28 mouse cellular contexts compared by ENCODE assay signal in the genomic region with DNA sequence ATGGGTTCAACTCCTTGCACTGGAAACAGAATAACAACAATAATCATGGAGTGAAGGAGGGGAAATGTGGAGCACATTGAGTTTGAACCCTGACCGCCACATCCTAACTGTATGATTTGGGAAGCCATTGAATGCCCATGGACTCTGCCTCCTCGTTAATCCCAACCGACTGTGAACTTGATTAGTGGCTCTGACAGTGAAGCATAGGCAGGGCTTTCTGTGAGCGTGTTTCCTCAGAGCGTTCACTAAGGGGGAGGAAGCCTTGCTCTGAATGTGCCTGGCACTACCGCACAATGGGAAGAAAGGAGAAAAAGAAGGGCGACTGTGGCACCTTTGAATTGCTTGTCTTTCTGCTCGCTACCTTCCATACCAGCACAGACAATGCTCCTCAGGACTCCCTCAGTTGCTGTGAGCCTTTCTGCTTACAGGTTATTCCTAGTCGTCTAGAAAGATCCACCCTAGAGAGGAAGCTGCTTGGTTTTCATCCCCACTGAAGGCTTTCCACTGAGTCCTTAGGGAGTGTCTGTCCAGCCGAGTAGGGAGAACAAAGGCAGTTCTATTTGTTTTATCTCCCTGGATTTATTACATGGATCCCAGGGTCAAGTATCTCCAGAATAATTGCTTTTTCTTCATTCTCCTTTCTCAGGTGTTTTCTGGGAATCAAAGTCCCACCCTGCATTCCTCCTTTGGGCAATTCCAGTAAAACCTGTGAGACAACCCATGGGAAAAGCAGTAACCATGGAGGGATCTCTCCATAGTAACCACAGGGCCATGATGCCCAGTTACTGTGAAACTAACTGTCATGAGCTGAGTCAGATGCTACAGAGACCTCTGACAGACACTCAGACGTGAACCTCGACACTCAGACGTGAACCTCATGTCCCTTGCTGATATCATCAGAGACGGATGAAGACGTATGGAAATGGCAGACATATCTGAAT. TPM values are rescaled to one million over a fixed set of nuclear protein-coding genes. Genes with fewer than 3 reads are reported as not detected.
A peak's percentile ranks its signal among the peaks of the same experiment; 100 is the strongest.
DNase-seq lines count a peak whose midpoint lies in the region; ATAC-seq and TF ChIP-seq lines count a peak whose summit lies in the region.
"Had no signal": no experiment of that assay in that cellular context is flagged by ENCODE, and none has a peak within 500 bp of the region (broad histone marks: within the 10 kb centered on the region; RNA-seq: fewer than 3 reads in every experiment).

No protein-coding gene starts in this region.

- peaks cover 3% of the 10 kb centered on the region; the same call in 1 of the 2 replicates for H3K4me1 ChIP-seq in neural tube, embryonic 13.5 days (replicated peaks)
- H3K4me1 ChIP-seq in intestine, embryonic 14.5 days (replicated peaks; ENCODE audit: control insufficient read depth, insufficient read depth, low read length): no peaks in the 10 kb centered on the region
- H3K4me1 ChIP-seq in intestine, postnatal 0 days (replicated peaks; ENCODE audit: control insufficient read depth, insufficient read depth, low read length): no peaks in the 10 kb centered on the region
- no peaks in the 10 kb centered on the region for H3K4me1 ChIP-seq in liver, embryonic 11.5 days (replicated peaks; ENCODE audit: control insufficient read depth, insufficient read depth, low read length)
- H3K4me1 ChIP-seq: embryonic facial prominence, embryonic 12.5 days; embryonic facial prominence, embryonic 15.5 days; forebrain, embryonic 15.5 days; heart, embryonic 12.5 days; heart, embryonic 15.5 days; hindbrain, embryonic 10.5 days had no signal

- no peaks in the 10 kb centered on the region for H3K9me3 ChIP-seq in neural tube, embryonic 13.5 days
- H3K9me3 ChIP-seq in intestine, embryonic 14.5 days (ENCODE audit: control insufficient read depth, low read length): no peaks in the 10 kb centered on the region
- no peaks in the 10 kb centered on the region for H3K9me3 ChIP-seq in intestine, postnatal 0 days (ENCODE audit: control insufficient read depth)
- H3K9me3 ChIP-seq in liver, embryonic 11.5 days (ENCODE audit: control insufficient read depth, low read length): no peaks in the 10 kb centered on the region
- H3K9me3 ChIP-seq: embryonic facial prominence, embryonic 12.5 days; embryonic facial prominence, embryonic 15.5 days; forebrain, embryonic 15.5 days; heart, embryonic 12.5 days; heart, embryonic 15.5 days; hindbrain, embryonic 10.5 days; hindbrain, embryonic 13.5 days had no signal

- 77% methylated on average over 15 of the region's 15 CpGs for WGBS in neural tube, embryonic 13.5 days
- 81% methylated on average over 15 of the region's 15 CpGs for WGBS in intestine, embryonic 14.5 days
- 53% methylated on average over 15 of the region's 15 CpGs for WGBS in intestine, postnatal 0 days
- WGBS in liver, embryonic 11.5 days: 84% methylated on average over 15 of the region's 15 CpGs

- H3K4me2 ChIP-seq in neural tube, embryonic 13.5 days: no peak overlapping the region
- H3K4me2 ChIP-seq in intestine, embryonic 14.5 days (ENCODE audit: low read length): no peak overlapping the region
- H3K4me2 ChIP-seq in intestine, postnatal 0 days (replicated peaks; ENCODE audit: low read depth): no peak overlapping the region
- no peak overlapping the region for H3K4me2 ChIP-seq in liver, embryonic 11.5 days
- H3K4me2 ChIP-seq: embryonic facial prominence, embryonic 12.5 days; embryonic facial prominence, embryonic 15.5 days; forebrain, embryonic 15.5 days; heart, embryonic 12.5 days; heart, embryonic 15.5 days; hindbrain, embryonic 13.5 days had no signal

- no peak overlapping the region for H3K9ac ChIP-seq in neural tube, embryonic 13.5 days
- no peak overlapping the region for H3K9ac ChIP-seq in intestine, embryonic 14.5 days (ENCODE audit: low read length)
- H3K9ac ChIP-seq in intestine, postnatal 0 days (ENCODE audit: low read depth, low read length): no peak overlapping the region
- H3K9ac ChIP-seq in liver, embryonic 11.5 days (ENCODE audit: low read depth, low read length): no peak overlapping the region
- H3K9ac ChIP-seq: embryonic facial prominence, embryonic 12.5 days; embryonic facial prominence, embryonic 15.5 days; forebrain, embryonic 15.5 days; heart, embryonic 12.5 days; heart, embryonic 15.5 days; hindbrain, embryonic 13.5 days had no signal

- H3K4me3 ChIP-seq in neural tube, embryonic 13.5 days: no peak overlapping the region
- no peak overlapping the region for H3K4me3 ChIP-seq in intestine, embryonic 14.5 days (ENCODE audit: low read depth, low read length)
- no peak overlapping the region for H3K4me3 ChIP-seq in intestine, postnatal 0 days (ENCODE audit: low read depth, low read length)
- no peak overlapping the region for H3K4me3 ChIP-seq in liver, embryonic 11.5 days (ENCODE audit: low read depth, low read length)
- H3K4me3 ChIP-seq: embryonic facial prominence, embryonic 12.5 days; embryonic facial prominence, embryonic 15.5 days; forebrain, embryonic 15.5 days; heart, embryonic 12.5 days; heart, embryonic 15.5 days; hindbrain, embryonic 10.5 days; hindbrain, embryonic 13.5 days had no signal

- no peak for DNase-seq in neural tube, embryonic 10.5 days (ENCODE audit: extremely low spot score, low spot score)
- DNase-seq in intestine, embryonic 14.5 days (ENCODE audit: low spot score): no peak
- no peak for DNase-seq in liver, embryonic 11.5 days (ENCODE audit: low spot score)
- DNase-seq in adrenal gland, postnatal 36 days: no peak
- DNase-seq: adrenal gland, postnatal 10 days; B cell, adult 2 months; cerebellum, adult 11 months; cerebellum, adult 2 months; cerebellum, adult 9-11 months; cerebellum, postnatal 25 days; gastrocnemius, postnatal 25 days; heart, adult 18-20 months; heart, postnatal 10 days; heart, postnatal 36 days had no signal

- ATAC-seq in neural tube, embryonic 13.5 days (ENCODE audit: low read depth): no peak
- ATAC-seq in intestine, embryonic 14.5 days (replicated peaks; ENCODE audit: low FRiP score, low TSS enrichment, low read depth): peak; percentile 60; the same call in 1 of the 2 replicates
- peak; percentile 79 for ATAC-seq in intestine, postnatal 0 days
- ATAC-seq in megakaryocyte progenitor cell, adult 5-6 weeks (replicated peaks; ENCODE audit: poor library complexity): no peak
- ATAC-seq in liver, embryonic 11.5 days (replicated peaks; ENCODE audit: low FRiP score): no peak
- ATAC-seq: forebrain, embryonic 15.5 days; hindbrain, embryonic 16.5 days had no signal

- H3K27me3 ChIP-seq in neural tube, embryonic 13.5 days: no peaks in the 10 kb centered on the region
- H3K27me3 ChIP-seq in intestine, embryonic 14.5 days (replicated peaks; ENCODE audit: control insufficient read depth, insufficient read depth, low read length): no peaks in the 10 kb centered on the region
- H3K27me3 ChIP-seq in intestine, postnatal 0 days (replicated peaks; ENCODE audit: control insufficient read depth, insufficient read depth, low read length): no peaks in the 10 kb centered on the region
- H3K27me3 ChIP-seq in liver, embryonic 11.5 days (replicated peaks; ENCODE audit: control insufficient read depth, insufficient read depth, low read length): no peaks in the 10 kb centered on the region
- H3K27me3 ChIP-seq: CH12.LX; embryonic facial prominence, embryonic 12.5 days; embryonic facial prominence, embryonic 15.5 days; forebrain, embryonic 15.5 days; heart, embryonic 12.5 days; heart, embryonic 15.5 days; hindbrain, embryonic 13.5 days had no signal

- no peak for TF ChIP-seq CTCF in intestine, postnatal 0 days (IDR thresholded peaks at IDR 0.05; ENCODE audit: low read depth)

- peak overlapping the region; percentile 33; the same call in 1 of the 2 replicates for H3K27ac ChIP-seq in neural tube, embryonic 13.5 days (replicated peaks)
- no peak overlapping the region for H3K27ac ChIP-seq in intestine, embryonic 14.5 days (ENCODE audit: low read depth)
- H3K27ac ChIP-seq in intestine, postnatal 0 days (ENCODE audit: low read depth, low read length): no peak overlapping the region
- H3K27ac ChIP-seq in liver, embryonic 11.5 days (ENCODE audit: low read depth, low read length): no peak overlapping the region
- H3K27ac ChIP-seq: embryonic facial prominence, embryonic 12.5 days; embryonic facial prominence, embryonic 15.5 days; forebrain, embryonic 15.5 days; heart, embryonic 15.5 days; hindbrain, embryonic 10.5 days; hindbrain, embryonic 13.5 days had no signal

- peaks cover 100% of the 10 kb centered on the region for H3K36me3 ChIP-seq in neural tube, embryonic 13.5 days
- no peaks in the 10 kb centered on the region for H3K36me3 ChIP-seq in intestine, embryonic 14.5 days (ENCODE audit: control insufficient read depth, insufficient read depth, low read length)
- H3K36me3 ChIP-seq in intestine, postnatal 0 days (ENCODE audit: control insufficient read depth, insufficient read depth): no peaks in the 10 kb centered on the region
- H3K36me3 ChIP-seq in liver, embryonic 11.5 days (ENCODE audit: control insufficient read depth, insufficient read depth, low read length): no peaks in the 10 kb centered on the region
- H3K36me3 ChIP-seq: embryonic facial prominence, embryonic 15.5 days; heart, embryonic 12.5 days; heart, embryonic 15.5 days had no signal

RNA-seq across cellular contexts. Expression of a gene that starts 21.0 kb away (rescaled TPM):
- 171 and 178 TPM in 2 replicates for polyA plus RNA-seq in neural tube, embryonic 13.5 days (2015; fragmentation: Nextera tagmentation; extraction: Ambion mirVana)
- polyA plus RNA-seq in intestine, embryonic 14.5 days (2014; fragmentation: Nextera tagmentation; extraction: Ambion mirVana): 17.6 and 21.3 TPM in 2 replicates
- 10.0 and 10.9 TPM in 2 replicates for polyA plus RNA-seq in intestine, postnatal 0 days (2015; fragmentation: Nextera tagmentation; extraction: Ambion mirVana)
- 0.02 TPM in 1 of 2 replicates, not detected in the other for total RNA-seq in megakaryocyte progenitor cell, adult 5-6 weeks (2015)
- total RNA-seq in megakaryocyte progenitor cell, adult 5-6 weeks (2017): 0.10 TPM in 1 of 2 replicates, not detected in the other
- 2.8 and 3.1 TPM in 2 replicates for polyA plus RNA-seq in liver, embryonic 11.5 days (2014; fragmentation: Nextera tagmentation; extraction: Ambion mirVana)
- total RNA-seq in adrenal gland, postnatal 36 days (2021): 10 to 100 TPM in 1 of 2 experiments, 1 to 10 TPM in 1; 9.8 to 11.4 TPM
- total RNA-seq: common myeloid progenitor, adult 5-6 weeks; MEL had no signal

RNA-seq across cellular contexts. Expression of a gene that starts 30.7 kb away (rescaled TPM):
- 73.8 and 91.2 TPM in 2 replicates for polyA plus RNA-seq in neural tube, embryonic 13.5 days (2015; fragmentation: Nextera tagmentation; extraction: Ambion mirVana)
- 89.2 and 92.5 TPM in 2 replicates for polyA plus RNA-seq in intestine, embryonic 14.5 days (2014; fragmentation: Nextera tagmentation; extraction: Ambion mirVana)
- polyA plus RNA-seq in intestine, postnatal 0 days (2015; fragmentation: Nextera tagmentation; extraction: Ambion mirVana): 65.5 and 70.2 TPM in 2 replicates
- total RNA-seq in megakaryocyte progenitor cell, adult 5-6 weeks (2015): 55.9 and 61.1 TPM in 2 replicates
- total RNA-seq in megakaryocyte progenitor cell, adult 5-6 weeks (2017): 58.7 and 61.6 TPM in 2 replicates
- 63.2 and 63.6 TPM in 2 replicates for polyA plus RNA-seq in liver, embryonic 11.5 days (2014; fragmentation: Nextera tagmentation; extraction: Ambion mirVana)
- total RNA-seq in adrenal gland, postnatal 36 days (2021): 10 to 100 TPM; 68.7 to 78.5 TPM

RNA-seq across cellular contexts. Expression of a gene that starts 35.4 kb away (rescaled TPM):
- polyA plus RNA-seq in neural tube, embryonic 13.5 days (2015; fragmentation: Nextera tagmentation; extraction: Ambion mirVana): 26.9 and 27.0 TPM in 2 replicates
- polyA plus RNA-seq in intestine, embryonic 14.5 days (2014; fragmentation: Nextera tagmentation; extraction: Ambion mirVana): 24.3 and 26.6 TPM in 2 replicates
- polyA plus RNA-seq in intestine, postnatal 0 days (2015; fragmentation: Nextera tagmentation; extraction: Ambion mirVana): 15.5 and 16.7 TPM in 2 replicates
- total RNA-seq in megakaryocyte progenitor cell, adult 5-6 weeks (2015): 3.1 and 4.6 TPM in 2 replicates
- 1.6 and 1.9 TPM in 2 replicates for total RNA-seq in megakaryocyte progenitor cell, adult 5-6 weeks (2017)
- 10.1 and 10.8 TPM in 2 replicates for polyA plus RNA-seq in liver, embryonic 11.5 days (2014; fragmentation: Nextera tagmentation; extraction: Ambion mirVana)
- total RNA-seq in adrenal gland, postnatal 36 days (2021): 10 to 100 TPM; 14.3 to 16.5 TPM
- total RNA-seq: MEL had no signal

Comparison
In these comparisons a context has a peak if more than half of its experiments do, and no peak if none do; other contexts are left out.
1. ATAC-seq: peak in intestine, embryonic 14.5 days (single experiment) and intestine, postnatal 0 days (single experiment); none in neural tube, embryonic 13.5 days (single experiment), megakaryocyte progenitor cell, adult 5-6 weeks (single experiment) and liver, embryonic 11.5 days (single experiment).